Mouse (Mus musculus) heart, embryonic 14.5 days (tissue): ENCODE measurements around the gene Gse1. TPM values are rescaled to one million over a fixed set of nuclear protein-coding genes. Genes with fewer than 3 reads are reported as not detected.

Experiments used
- ATAC-seq: fragments of 200-750 bp; cut with Nextera tagmentation; 2 replicates; pipeline ENCODE4 v1.8.0; 2017; ENCODE audit warnings: low read depth, moderate TSS enrichment; ENCODE audit not compliant: insufficient number of reproducible peaks, insufficient read depth, low FRiP score
- H3K27ac ChIP-seq, 2 experiments: fragments of 200-500 bp in 1 of 2; fragments of 300-500 bp in 1 of 2; sonication (generic) in 1 of 2; replicated peaks in 1 of 2; 2 replicates each; pipeline ENCODE4 v1.5.1; 2012 to 2014; ENCODE audit warnings: low read depth in 2 of 2, low read length in 2 of 2, control low read depth in 1 of 2, mild to moderate bottlenecking in 1 of 2, mixed read lengths in 1 of 2; ENCODE audit not compliant: control insufficient read depth in 1 of 2, insufficient read depth in 1 of 2
- H3K27me3 ChIP-seq: fragments of 300-500 bp; sonication (generic); 2 replicates; pipeline ENCODE4 v1.6.1; 2014; ENCODE audit warnings: mild to moderate bottlenecking, low read length, control low read depth; ENCODE audit not compliant: control insufficient read depth, insufficient read depth
- H3K36me3 ChIP-seq: fragments of 300-500 bp; sonication (generic); 2 replicates; pipeline ENCODE4 v1.6.1; 2014; ENCODE audit warnings: mild to moderate bottlenecking, control low read depth, low read length, mixed read lengths; ENCODE audit not compliant: control insufficient read depth, insufficient read depth
- H3K4me1 ChIP-seq, 2 experiments: fragments of 200-500 bp in 1 of 2; fragments of 300-500 bp in 1 of 2; sonication (generic) in 1 of 2; 2 replicates each; pipeline ENCODE4 v1.6.1; 2012 to 2014; ENCODE audit warnings: low read length in 2 of 2, control low read depth in 1 of 2, mixed read lengths in 1 of 2; ENCODE audit not compliant: control insufficient read depth in 2 of 2, insufficient read depth in 2 of 2
- H3K4me2 ChIP-seq: fragments of 300-500 bp; sonication (generic); 2 replicates; pipeline ENCODE4 v1.6.1; 2014; ENCODE audit warnings: mild to moderate bottlenecking, low read length
- H3K4me3 ChIP-seq, 2 experiments: fragments of 200-500 bp in 1 of 2; fragments of 300-500 bp in 1 of 2; sonication (generic) in 1 of 2; 2 replicates each; pipeline ENCODE4 v1.5.1; 2012 to 2014; ENCODE audit warnings: low read length in 2 of 2, mild to moderate bottlenecking in 2 of 2, control low read depth in 1 of 2, low read depth in 1 of 2, moderate library complexity in 1 of 2; ENCODE audit not compliant: control insufficient read depth in 1 of 2, insufficient read depth in 1 of 2
- H3K9ac ChIP-seq: fragments of 300-500 bp; sonication (generic); 2 replicates; pipeline ENCODE4 v1.6.1; 2014; ENCODE audit warnings: mild to moderate bottlenecking, low read length
- H3K9me3 ChIP-seq: fragments of 300-500 bp; sonication (generic); 2 replicates; pipeline ENCODE4 v1.6.1; 2016; ENCODE audit warnings: low read length, control low read depth; ENCODE audit not compliant: control insufficient read depth
- WGBS: fragments of 180-500 bp; shearing (Covaris S2); extraction: QIAGEN DNeasy Blood & Tissue Kit; methylation state at CpG from one replicate; pipeline ENCODE4 v1.1.7; 2014; 5-methylcytosine and 5-hydroxymethylcytosine counted together
- polyA plus RNA-seq: library from polyadenylated mRNA; unstranded; fragments of >200 nt; fragmentation: Nextera tagmentation; extraction: Ambion mirVana; gene quantifications from 2 replicates; pipeline ENCODE4 v1.2.1, GENCODE M21; 2014

The Gse1 gene
- polyA plus RNA-seq, 1 experiment from 2014 or later, result 12.2 TPM

DNA sequence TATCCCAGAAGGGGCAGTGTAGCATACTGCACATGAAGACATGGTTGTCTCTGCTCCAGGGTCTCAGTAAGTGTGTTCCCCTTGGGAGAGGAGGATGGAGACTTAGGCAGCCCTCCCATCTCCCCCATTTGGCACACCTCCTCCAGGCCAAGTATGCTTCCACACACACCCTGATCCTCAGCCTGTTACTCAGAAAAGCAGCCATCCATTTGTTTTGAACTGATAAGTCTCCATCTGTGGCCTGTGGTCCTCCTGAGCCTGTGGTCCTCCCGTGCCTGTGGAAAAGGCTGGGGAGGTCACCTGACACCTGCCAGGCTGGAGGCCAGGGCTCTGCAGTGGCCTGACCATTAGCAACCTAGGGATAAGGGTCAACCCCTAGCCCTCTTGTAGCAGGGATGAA lies 197.8 kb downstream of the Gse1 start:
- Histone ChIP-seq H3K4me1 (peaks cover 46 to 53% of the 10 kb centered on the region in 2 experiments), H3K9ac (no peak overlapping the region), H3K4me3 (no peak overlapping the region), H3K4me2 (0 out of 2 replicates have a peak overlapping the region, but pooled peaks have one; percentile 4), H3K36me3 (no peaks in the 10 kb centered on the region), H3K27ac (peak overlapping the region; percentile 4 to 66; a peak in 2 of 4 replicates), H3K27me3 (no peaks in the 10 kb centered on the region), H3K9me3 (no peaks in the 10 kb centered on the region)
- no peak for ATAC-seq
- WGBS, result 42% methylated on average over 1 of the region's 1 CpGs

DNA sequence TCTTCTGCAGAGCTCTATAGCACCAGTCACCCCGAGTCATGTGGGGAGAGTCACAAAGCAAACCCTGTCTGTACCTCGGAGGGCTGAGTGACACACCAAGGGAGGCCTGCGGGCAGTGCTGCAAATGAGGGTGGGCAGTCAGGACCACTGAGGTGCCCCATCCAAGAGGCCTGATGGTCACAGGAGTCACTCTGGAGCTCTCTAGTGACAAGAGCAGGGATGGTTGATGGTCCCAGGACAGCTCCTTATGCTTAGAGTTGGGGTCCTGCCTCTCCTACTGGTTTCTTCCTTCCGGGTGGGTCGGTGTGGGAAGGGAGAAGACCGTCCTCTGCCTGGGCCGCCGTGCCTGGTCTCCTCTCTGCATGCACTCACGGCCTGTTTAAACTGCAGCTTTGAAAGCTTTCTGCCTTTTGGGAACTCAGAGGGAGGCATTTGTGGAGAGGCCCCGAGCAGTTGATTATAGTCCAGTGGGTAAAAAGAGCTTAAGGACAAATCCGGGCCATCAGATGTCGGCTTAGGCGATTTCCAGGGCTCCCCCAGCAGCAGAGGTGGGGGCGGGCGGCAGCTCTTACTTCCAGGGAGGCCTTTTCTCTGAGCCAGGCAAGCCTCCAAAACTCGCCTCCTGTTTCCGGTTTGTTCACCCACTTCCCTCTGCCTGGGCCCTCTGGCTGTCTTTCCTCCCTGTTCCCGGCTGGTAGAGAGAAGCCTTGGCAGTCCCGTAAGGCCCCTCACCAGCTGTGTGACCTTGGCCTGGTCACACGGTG lies 198.5 kb downstream of the Gse1 start:
- Histone ChIP-seq H3K4me3 (no peak overlapping the region), H3K27ac (peak overlapping the region; percentile 3 to 25; a peak in 1 of 4 replicates), H3K36me3 (no peaks in the 10 kb centered on the region), H3K4me1 (peaks cover 40 to 46% of the 10 kb centered on the region in 2 experiments), H3K4me2 (no peak overlapping the region), H3K9ac (0 out of 2 replicates have a peak overlapping the region, but pooled peaks have one; percentile 21), H3K9me3 (no peaks in the 10 kb centered on the region), H3K27me3 (no peaks in the 10 kb centered on the region)
- ATAC-seq, result no peak
- 54% methylated on average over 20 of the region's 20 CpGs for WGBS

DNA sequence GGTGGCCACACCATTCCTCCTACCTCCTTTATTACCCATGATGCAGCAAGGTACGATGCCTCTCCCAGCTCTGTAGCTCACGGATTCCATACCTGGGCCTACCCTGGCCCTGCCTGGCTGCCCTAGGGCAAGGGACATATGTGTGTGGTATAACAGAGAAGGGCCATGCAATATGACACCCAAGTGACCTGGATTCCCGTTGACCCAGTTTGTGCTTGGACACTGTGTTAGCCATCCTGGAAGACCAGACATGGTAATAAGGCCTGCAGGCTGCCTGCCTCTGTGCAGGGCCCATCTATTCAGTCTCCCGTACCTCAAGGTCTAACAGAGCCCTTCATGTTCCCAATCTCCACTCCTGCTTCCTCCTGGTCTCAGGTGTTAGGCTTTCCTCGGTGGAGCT lies 200.2 kb downstream of the Gse1 start:
- no peak overlapping the region for H3K27ac ChIP-seq
- 82% methylated on average over 5 of the region's 5 CpGs for WGBS
- H3K9me3 ChIP-seq, result peaks cover 1% of the 10 kb centered on the region; the same call in 1 of the 2 replicates
- H3K4me3 ChIP-seq, result no peak overlapping the region
- no peak overlapping the region for H3K9ac ChIP-seq
- no peak overlapping the region for H3K4me2 ChIP-seq
- H3K27me3 ChIP-seq, result no peaks in the 10 kb centered on the region
- no peak for ATAC-seq
- peaks cover 31 to 37% of the 10 kb centered on the region in 2 experiments for H3K4me1 ChIP-seq
- H3K36me3 ChIP-seq, result no peaks in the 10 kb centered on the region

DNA sequence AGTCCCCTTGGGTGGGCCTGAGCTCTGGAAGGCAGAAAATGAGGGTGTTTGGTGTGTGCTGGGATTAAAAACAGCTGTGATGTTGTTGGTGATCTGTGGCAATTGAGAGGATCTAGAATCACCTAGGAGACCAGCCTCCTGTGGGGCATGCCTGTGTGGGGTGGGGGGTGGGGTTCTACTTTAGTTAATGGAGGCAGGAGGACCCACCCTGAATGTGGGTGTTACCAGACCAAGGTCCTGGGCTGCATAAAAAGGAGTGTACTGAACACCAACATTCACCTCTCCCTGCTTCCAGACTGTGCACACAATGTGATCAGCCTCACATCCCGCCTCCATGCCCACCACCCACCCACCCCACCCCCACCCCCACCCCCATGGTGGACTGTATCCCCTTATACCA lies 200.9 kb downstream of the Gse1 start:
- Histone ChIP-seq H3K4me2 (no peak overlapping the region), H3K27me3 (no peaks in the 10 kb centered on the region), H3K9ac (no peak overlapping the region), H3K36me3 (no peaks in the 10 kb centered on the region), H3K4me3 (no peak overlapping the region), H3K4me1 (peaks cover 29 to 32% of the 10 kb centered on the region in 2 experiments), H3K27ac (no peak overlapping the region), H3K9me3 (peaks cover 6% of the 10 kb centered on the region)
- WGBS, result 88% methylated on average over 1 of the region's 1 CpGs
- ATAC-seq, result no peak

DNA sequence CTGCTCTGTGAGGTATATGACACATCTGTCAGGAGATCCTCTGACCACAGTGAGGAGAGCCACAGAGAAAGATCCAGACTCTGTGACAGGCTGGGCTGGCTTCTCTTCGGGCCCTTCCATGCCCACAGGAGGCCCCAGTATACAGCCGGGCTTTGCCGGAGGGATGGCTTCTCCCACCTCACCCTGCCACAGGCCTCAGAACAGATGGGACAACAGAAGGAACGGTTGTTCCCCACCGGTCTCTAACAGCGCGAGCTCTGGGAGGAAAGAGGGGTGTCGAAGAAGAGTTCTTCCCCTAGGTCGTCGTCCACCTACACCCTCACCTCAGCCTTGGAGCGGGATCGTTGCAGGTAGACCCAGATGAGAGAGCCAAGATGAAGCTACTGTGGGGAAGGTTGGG lies 202.8 kb downstream of the Gse1 start:
- Histone ChIP-seq H3K27me3 (no peaks in the 10 kb centered on the region), H3K36me3 (no peaks in the 10 kb centered on the region), H3K9ac (no peak overlapping the region), H3K9me3 (peaks cover 6% of the 10 kb centered on the region), H3K4me1 (peaks cover 14% of the 10 kb centered on the region in 2 experiments; a peak in 3 of 4 replicates), H3K27ac (no peak overlapping the region), H3K4me2 (no peak overlapping the region), H3K4me3 (no peak overlapping the region)
- 86% methylated on average over 12 of the region's 12 CpGs for WGBS
- no peak for ATAC-seq

DNA sequence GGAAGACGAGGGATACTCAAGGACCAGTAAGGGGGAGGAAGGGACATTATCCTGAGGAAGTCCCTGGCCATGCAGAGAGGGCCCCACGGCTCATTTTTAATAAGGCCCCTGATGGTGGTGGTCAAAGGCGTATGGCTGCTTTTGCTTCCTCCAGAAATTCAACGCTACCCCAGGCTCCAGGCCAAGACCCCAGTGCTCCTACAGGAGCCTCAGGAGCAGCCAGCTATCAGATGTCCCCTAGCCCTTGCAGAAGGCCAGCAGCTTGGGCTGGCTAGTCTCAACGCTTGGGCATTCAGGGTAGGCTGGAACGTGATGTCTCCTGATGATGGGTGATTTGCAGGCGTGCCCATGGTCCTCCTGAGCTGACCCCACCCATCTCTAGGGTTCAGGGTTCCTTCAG lies 204.2 kb downstream of the Gse1 start:
- WGBS, result 70% methylated on average over 7 of the region's 7 CpGs

DNA sequence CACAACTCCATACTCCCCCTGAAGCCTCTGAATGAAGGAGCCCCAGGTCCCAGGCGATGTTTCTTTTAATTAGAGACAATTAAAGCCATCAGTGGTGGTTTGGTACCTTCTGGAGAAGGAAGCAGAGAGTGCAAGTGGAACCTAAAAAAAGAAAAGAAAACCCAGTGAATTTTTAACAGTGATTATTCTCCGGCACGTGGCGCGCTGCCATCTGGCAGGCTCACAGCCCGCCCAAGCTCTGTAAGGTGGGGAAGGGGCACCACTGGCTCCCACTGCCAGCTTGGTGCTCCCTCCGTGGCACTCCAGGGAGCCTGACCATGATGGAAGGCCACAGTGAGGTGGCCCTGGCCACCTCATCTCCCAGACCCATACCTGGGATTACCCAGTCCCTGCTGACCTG lies 204.9 kb downstream of the Gse1 start:
- Histone ChIP-seq H3K9ac (no peak overlapping the region), H3K4me2 (no peak overlapping the region), H3K27me3 (no peaks in the 10 kb centered on the region), H3K4me3 (no peak overlapping the region), H3K4me1 (peaks cover 0 to 7% of the 10 kb centered on the region in 2 experiments; a peak in 3 of 4 replicates), H3K36me3 (no peaks in the 10 kb centered on the region), H3K27ac (no peak overlapping the region), H3K9me3 (peaks cover 6% of the 10 kb centered on the region)
- WGBS, result 90% methylated on average over 7 of the region's 7 CpGs
- ATAC-seq, result no peak

More for the DNA sequence above, 204.2 kb downstream of the Gse1 start:
- no peak overlapping the region for H3K9ac ChIP-seq
- peaks cover 6% of the 10 kb centered on the region for H3K9me3 ChIP-seq
- no peak for ATAC-seq
- H3K27me3 ChIP-seq, result no peaks in the 10 kb centered on the region
- no peak overlapping the region for H3K4me3 ChIP-seq
- H3K4me2 ChIP-seq, result no peak overlapping the region
- H3K36me3 ChIP-seq, result no peaks in the 10 kb centered on the region
- H3K4me1 ChIP-seq, result peaks cover under 1 to 8% of the 10 kb centered on the region in 2 experiments; a peak in 3 of 4 replicates
- H3K27ac ChIP-seq, result no peak overlapping the region
